Mouse (Mus musculus) cerebellum, adult 2 months (tissue): ENCODE measurements around the gene Ntan1.

Source experiments
- CTCF ChIP-seq: fragments of 200-500 bp; IDR thresholded peaks from 2 replicates; pipeline ENCODE4 v1.5.1; 2011; ENCODE audit warnings: low read depth, mild to moderate bottlenecking, control low read depth, low read length, moderate library complexity, borderline replicate concordance; ENCODE audit not compliant: insufficient read depth
- POLR2A ChIP-seq: fragments of 200-500 bp; IDR thresholded peaks from 2 replicates; pipeline ENCODE4 v1.6.1; 2011; ENCODE audit warnings: low read length, control low read depth, borderline replicate concordance; ENCODE audit not compliant: insufficient read depth

GRCm38 (mm10) chr16:13848310-13848709 is 29.7 kb downstream of the Ntan1 start:
- TF ChIP-seq CTCF (no peak), POLR2A (no peak)
